Mouse (Mus musculus) R1 (cell line): ENCODE data around the gene Vwa7.
A peak's percentile ranks its signal among the peaks of the same experiment; 100 is the strongest.
"Not testable (repeated sequence)": the region's sequence is repeated elsewhere in the genome, so short reads cannot be mapped to it uniquely, and the experiment has no call there.

Experiments
- DNase-seq: peaks from one replicate; pipeline ENCODE4 v3.0.0-alpha.2; 2018; ENCODE audit warnings: low read depth, low spot score

Gene Vwa7

GRCm38 (mm10) chr17:35000717-35001451 lies 15.5 kb upstream of the Vwa7 start, which contains the start of gene Vars:
TSS of gene Vars (plus strand) at chr17:35000987.
- peak; percentile 94 for DNase-seq

GRCm38 (mm10) chr17:35001452-35002152 lies 14.8 kb upstream of the Vwa7 start:
- DNase-seq, result peak; percentile 45

- no peak for DNase-seq
These were observed 14.1 kb upstream of the Vwa7 start for GRCm38 (mm10) chr17:35002153-35002865.

GRCm38 (mm10) chr17:35003022-35003838 lies 13.1 kb upstream of the Vwa7 start:
- peak; percentile 51 for DNase-seq

GRCm38 (mm10) chr17:35004075-35004717 lies 12.2 kb upstream of the Vwa7 start:
- DNase-seq, result no peak

GRCm38 (mm10) chr17:35005158-35005557 lies 11.2 kb upstream of the Vwa7 start:
- DNase-seq, result no peak

GRCm38 (mm10) chr17:35005902-35006301 lies 10.5 kb upstream of the Vwa7 start:
- not testable (repeated sequence) for DNase-seq

- no peak for DNase-seq
These were observed 8.9 kb upstream of the Vwa7 start for GRCm38 (mm10) chr17:35007387-35007991.

- no peak for DNase-seq
These were observed 6.8 kb upstream of the Vwa7 start for GRCm38 (mm10) chr17:35009586-35009985.

- no peak for DNase-seq
These were observed 4.9 kb upstream of the Vwa7 start for GRCm38 (mm10) chr17:35011440-35011839.

- no peak for DNase-seq
These were observed 3.9 kb upstream of the Vwa7 start for GRCm38 (mm10) chr17:35012430-35012829.

- DNase-seq, result no peak
These were observed 3.2 kb upstream of the Vwa7 start for GRCm38 (mm10) chr17:35013221-35013620.

- DNase-seq, result no peak
These were observed 1.1 kb upstream of the Vwa7 start for GRCm38 (mm10) chr17:35015296-35015695.

- DNase-seq, result no peak
These were observed 669 bp downstream of the Vwa7 start for GRCm38 (mm10) chr17:35016791-35017705.

GRCm38 (mm10) chr17:35017706-35018030 lies 1.3 kb downstream of the Vwa7 start:
- no peak for DNase-seq

GRCm38 (mm10) chr17:35018171-35018570 lies 1.8 kb downstream of the Vwa7 start:
- no peak for DNase-seq

GRCm38 (mm10) chr17:35019894-35020293 lies 3.5 kb downstream of the Vwa7 start:
- DNase-seq, result no peak

GRCm38 (mm10) chr17:35020551-35020950 lies 4.2 kb downstream of the Vwa7 start:
- no peak for DNase-seq

- peak; percentile 83 for DNase-seq
These were observed 4.9 kb downstream of the Vwa7 start for GRCm38 (mm10) chr17:35021163-35021808.
